Mouse (Mus musculus): ENCODE data around the gene Slc6a6. TPM values are rescaled to one million over a fixed set of nuclear protein-coding genes. Genes with fewer than 3 reads are reported as not detected.

Gene Slc6a6
- polyA plus RNA-seq, 1 experiment from 2014 or later: 51.7 TPM

- WGBS: 84% methylated on average over 12 of the region's 12 CpGs
- Histone ChIP-seq H3K9me3 (ENCODE audit: control insufficient read depth, low read length) (no peaks in the 10 kb centered on the region), H3K36me3 (ENCODE audit: control insufficient read depth, insufficient read depth, low read length) (peaks cover 14% of the 10 kb centered on the region), H3K27me3 (ENCODE audit: control insufficient read depth, insufficient read depth, low read depth, low read length) (no peaks in the 10 kb centered on the region), H3K4me2 (ENCODE audit: low read depth, low read length) (no peak overlapping the region), H3K27ac (ENCODE audit: low read length) (no peak overlapping the region), H3K4me3 (ENCODE audit: low read length) (no peak overlapping the region), H3K4me1 (replicated peaks; ENCODE audit: control insufficient read depth, insufficient read depth, low read length) (no peaks in the 10 kb centered on the region), H3K9ac (ENCODE audit: low read length) (no peak overlapping the region)
- no peak for ATAC-seq (ENCODE audit: low read depth)
These were observed 71.0 kb downstream of the Slc6a6 start for GRCm38 (mm10) chr6:91754845-91755244.

- Histone ChIP-seq H3K9me3 (ENCODE audit: control insufficient read depth, low read length) (no peaks in the 10 kb centered on the region), H3K4me2 (ENCODE audit: low read depth, low read length) (no peak overlapping the region), H3K36me3 (ENCODE audit: control insufficient read depth, insufficient read depth, low read length) (peaks cover 3% of the 10 kb centered on the region; the same call in 1 of the 2 replicates), H3K4me1 (replicated peaks; ENCODE audit: control insufficient read depth, insufficient read depth, low read length) (no peaks in the 10 kb centered on the region), H3K27me3 (ENCODE audit: control insufficient read depth, insufficient read depth, low read depth, low read length) (no peaks in the 10 kb centered on the region), H3K4me3 (ENCODE audit: low read length) (no peak overlapping the region), H3K9ac (ENCODE audit: low read length) (no peak overlapping the region), H3K27ac (ENCODE audit: low read length) (no peak overlapping the region)
- 73% methylated on average over 9 of the region's 9 CpGs for WGBS
- no peak for ATAC-seq (ENCODE audit: low read depth)
These were observed 78.3 kb downstream of the Slc6a6 start for GRCm38 (mm10) chr6:91762051-91762742.

GRCm38 (mm10) chr6:91767550-91767949 is 83.7 kb downstream of the Slc6a6 start:
- 60% methylated on average over 8 of the region's 8 CpGs for WGBS
- H3K36me3 ChIP-seq (ENCODE audit: control insufficient read depth, insufficient read depth, low read length): no peaks in the 10 kb centered on the region
- no peak for ATAC-seq (ENCODE audit: low read depth)
- H3K4me1 ChIP-seq (replicated peaks; ENCODE audit: control insufficient read depth, insufficient read depth, low read length): no peaks in the 10 kb centered on the region
- no peak overlapping the region for H3K9ac ChIP-seq (ENCODE audit: low read length)
- H3K4me3 ChIP-seq (ENCODE audit: low read length): no peak overlapping the region
- H3K27ac ChIP-seq (ENCODE audit: low read length): no peak overlapping the region
- H3K4me2 ChIP-seq (ENCODE audit: low read depth, low read length): no peak overlapping the region
- peaks cover 2% of the 10 kb centered on the region; the same call in 1 of the 2 replicates for H3K9me3 ChIP-seq (ENCODE audit: control insufficient read depth, low read length)
- no peaks in the 10 kb centered on the region for H3K27me3 ChIP-seq (ENCODE audit: control insufficient read depth, insufficient read depth, low read depth, low read length)

- H3K9me3 ChIP-seq (ENCODE audit: control insufficient read depth, low read length): peaks cover 2% of the 10 kb centered on the region; the same call in 1 of the 2 replicates
- no peak overlapping the region for H3K27ac ChIP-seq (ENCODE audit: low read length)
- H3K4me3 ChIP-seq (ENCODE audit: low read length): no peak overlapping the region
- H3K27me3 ChIP-seq (ENCODE audit: control insufficient read depth, insufficient read depth, low read depth, low read length): no peaks in the 10 kb centered on the region; the same call in 1 of the 2 replicates
- no peaks in the 10 kb centered on the region for H3K4me1 ChIP-seq (replicated peaks; ENCODE audit: control insufficient read depth, insufficient read depth, low read length)
- 70% methylated on average over 5 of the region's 5 CpGs for WGBS
- no peak for ATAC-seq (ENCODE audit: low read depth)
- no peaks in the 10 kb centered on the region for H3K36me3 ChIP-seq (ENCODE audit: control insufficient read depth, insufficient read depth, low read length)
- no peak overlapping the region for H3K4me2 ChIP-seq (ENCODE audit: low read depth, low read length)
- H3K9ac ChIP-seq (ENCODE audit: low read length): no peak overlapping the region
These were observed 90.1 kb downstream of the Slc6a6 start for GRCm38 (mm10) chr6:91773951-91774350.

GRCm38 (mm10) chr6:91776543-91776942 is 92.7 kb downstream of the Slc6a6 start:
- H3K4me2 ChIP-seq (ENCODE audit: low read depth, low read length): no peak overlapping the region
- no peak overlapping the region for H3K27ac ChIP-seq (ENCODE audit: low read length)
- no peaks in the 10 kb centered on the region for H3K9me3 ChIP-seq (ENCODE audit: control insufficient read depth, low read length)
- 11% methylated on average over 9 of the region's 9 CpGs for WGBS
- H3K9ac ChIP-seq (ENCODE audit: low read length): no peak overlapping the region
- no peaks in the 10 kb centered on the region; the same call in 1 of the 2 replicates for H3K27me3 ChIP-seq (ENCODE audit: control insufficient read depth, insufficient read depth, low read depth, low read length)
- ATAC-seq (ENCODE audit: low read depth): peak; percentile 73; the same call in 1 of the 2 replicates
- H3K4me1 ChIP-seq (replicated peaks; ENCODE audit: control insufficient read depth, insufficient read depth, low read length): no peaks in the 10 kb centered on the region
- H3K36me3 ChIP-seq (ENCODE audit: control insufficient read depth, insufficient read depth, low read length): no peaks in the 10 kb centered on the region
- H3K4me3 ChIP-seq (ENCODE audit: low read length): no peak overlapping the region

GRCm38 (mm10) chr6:91779206-91779605 is 95.4 kb downstream of the Slc6a6 start:
- no peak overlapping the region for H3K27ac ChIP-seq (ENCODE audit: low read length)
- no peaks in the 10 kb centered on the region for H3K4me1 ChIP-seq (replicated peaks; ENCODE audit: control insufficient read depth, insufficient read depth, low read length)
- no peak overlapping the region for H3K9ac ChIP-seq (ENCODE audit: low read length)
- H3K4me3 ChIP-seq (ENCODE audit: low read length): no peak overlapping the region
- no peak for ATAC-seq (ENCODE audit: low read depth)
- no peak overlapping the region for H3K4me2 ChIP-seq (ENCODE audit: low read depth, low read length)
- 42% methylated on average over 7 of the region's 9 CpGs for WGBS
- H3K36me3 ChIP-seq (ENCODE audit: control insufficient read depth, insufficient read depth, low read length): no peaks in the 10 kb centered on the region
- H3K27me3 ChIP-seq (ENCODE audit: control insufficient read depth, insufficient read depth, low read depth, low read length): no peaks in the 10 kb centered on the region; the same call in 1 of the 2 replicates
- H3K9me3 ChIP-seq (ENCODE audit: control insufficient read depth, low read length): no peaks in the 10 kb centered on the region

- Histone ChIP-seq H3K4me2 (ENCODE audit: low read depth, low read length) (no peak overlapping the region), H3K4me3 (ENCODE audit: low read length) (no peak overlapping the region), H3K27me3 (ENCODE audit: control insufficient read depth, insufficient read depth, low read depth, low read length) (no peaks in the 10 kb centered on the region), H3K9ac (ENCODE audit: low read length) (no peak overlapping the region), H3K9me3 (ENCODE audit: control insufficient read depth, low read length) (no peaks in the 10 kb centered on the region), H3K4me1 (replicated peaks; ENCODE audit: control insufficient read depth, insufficient read depth, low read length) (no peaks in the 10 kb centered on the region), H3K36me3 (ENCODE audit: control insufficient read depth, insufficient read depth, low read length) (no peaks in the 10 kb centered on the region), H3K27ac (ENCODE audit: low read length) (no peak overlapping the region)
- WGBS: 58% methylated on average over 3 of the region's 3 CpGs
- ATAC-seq (ENCODE audit: low read depth): no peak
These were observed 101.2 kb downstream of the Slc6a6 start for GRCm38 (mm10) chr6:91785018-91785417.

- H3K27me3 ChIP-seq (ENCODE audit: control insufficient read depth, insufficient read depth, low read depth, low read length): no peaks in the 10 kb centered on the region
- ATAC-seq (ENCODE audit: low read depth): no peak
- H3K4me1 ChIP-seq (replicated peaks; ENCODE audit: control insufficient read depth, insufficient read depth, low read length): no peaks in the 10 kb centered on the region
- no peak overlapping the region for H3K27ac ChIP-seq (ENCODE audit: low read length)
- no peak overlapping the region for H3K4me3 ChIP-seq (ENCODE audit: low read length)
- H3K36me3 ChIP-seq (ENCODE audit: control insufficient read depth, insufficient read depth, low read length): no peaks in the 10 kb centered on the region
- H3K9ac ChIP-seq (ENCODE audit: low read length): no peak overlapping the region
- H3K9me3 ChIP-seq (ENCODE audit: control insufficient read depth, low read length): no peaks in the 10 kb centered on the region
- WGBS: 76% methylated on average over 9 of the region's 9 CpGs
- H3K4me2 ChIP-seq (ENCODE audit: low read depth, low read length): no peak overlapping the region
These were observed 104.5 kb downstream of the Slc6a6 start for GRCm38 (mm10) chr6:91788311-91788798.

GRCm38 (mm10) chr6:91795640-91796039 is 111.8 kb downstream of the Slc6a6 start:
- no peak overlapping the region for H3K4me2 ChIP-seq (ENCODE audit: low read depth, low read length)

More at GRCm38 (mm10) chr6:91795640-91796039, 111.8 kb downstream of the Slc6a6 start:
- Histone ChIP-seq H3K9ac (ENCODE audit: low read length) (no peak overlapping the region), H3K27me3 (ENCODE audit: control insufficient read depth, insufficient read depth, low read depth, low read length) (no peaks in the 10 kb centered on the region; the same call in 1 of the 2 replicates), H3K4me1 (replicated peaks; ENCODE audit: control insufficient read depth, insufficient read depth, low read length) (no peaks in the 10 kb centered on the region), H3K9me3 (ENCODE audit: control insufficient read depth, low read length) (no peaks in the 10 kb centered on the region), H3K36me3 (ENCODE audit: control insufficient read depth, insufficient read depth, low read length) (no peaks in the 10 kb centered on the region), H3K27ac (ENCODE audit: low read length) (no peak overlapping the region), H3K4me3 (ENCODE audit: low read length) (no peak overlapping the region)
- whole genome bisulfite sequencing: 51% methylated on average over 3 of the region's 3 CpGs
- ATAC-seq (ENCODE audit: low read depth): no peak
